Mouse (Mus musculus) ES-Bruce4 (cell line): ENCODE results near the gene Prkch.

ENCODE experiments used
- CTCF ChIP-seq: IDR thresholded peaks from one replicate; pipeline ENCODE4 v1.8.1; 2011; ENCODE audit warnings: low read depth, low read length
- EP300 ChIP-seq: IDR thresholded peaks from 2 replicates; pipeline ENCODE4 v1.6.1; 2011; ENCODE audit warnings: low read depth, low read length; ENCODE audit not compliant: insufficient read depth
- POLR2A ChIP-seq: IDR thresholded peaks from one replicate; pipeline ENCODE4 v1.8.1; 2011; ENCODE audit warnings: low read length; ENCODE audit not compliant: insufficient read depth

DNA sequence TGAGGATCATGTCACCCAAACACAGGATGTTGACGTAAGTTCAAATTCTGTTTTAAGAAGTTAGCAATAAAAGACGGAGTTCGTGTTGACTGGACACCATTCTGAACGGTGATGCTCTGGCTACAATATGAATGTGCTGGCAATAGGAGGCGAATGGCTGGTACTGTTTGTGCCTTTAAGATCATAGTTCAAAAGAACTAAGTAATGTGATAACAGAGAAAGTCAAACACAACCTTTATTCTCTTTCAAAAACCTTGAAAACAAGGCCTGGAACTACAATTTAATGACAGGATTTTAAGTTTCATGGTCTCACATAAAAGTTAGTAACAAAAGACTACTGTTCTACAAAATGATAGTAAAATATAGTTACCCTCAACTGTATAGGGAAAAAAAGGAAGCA lies 41.4 kb upstream of the Prkch start:
- TF ChIP-seq CTCF (no peak), EP300 (no peak), POLR2A (no peak)
